Mouse (Mus musculus) MEL (cell line): ENCODE data around the gene Ifng.

Source experiments
- CTCF ChIP-seq, 3 experiments: IDR thresholded peaks in 2 of 3; conservative IDR thresholded peaks in 1 of 3; 2 replicates each; pipeline ENCODE4 v1.5.1; 2011 to 2012; ENCODE audit warnings: low read length in 3 of 3, low read depth in 2 of 3, mild to moderate bottlenecking in 2 of 3, improper control_type of control experiment in 1 of 3, inconsistent platforms in 1 of 3, mixed read lengths in 1 of 3, moderate library complexity in 1 of 3; ENCODE audit not compliant: control insufficient read depth in 1 of 3, insufficient read depth in 1 of 3, poor library complexity in 1 of 3, severe bottlenecking in 1 of 3
- EP300 ChIP-seq, 2 experiments: IDR thresholded peaks; 2 replicates each; pipeline ENCODE4 v1.6.1; 2011; ENCODE audit warnings: improper control_type of control experiment in 2 of 2, low read length in 2 of 2, low read depth in 1 of 2, mild to moderate bottlenecking in 1 of 2
- GATA1 ChIP-seq: IDR thresholded peaks from 2 replicates; pipeline ENCODE4 v1.6.1; 2011; ENCODE audit warnings: low read depth, low read length, improper control_type of control experiment
- JUND ChIP-seq: IDR thresholded peaks from 2 replicates; pipeline ENCODE4 v1.6.1; 2011; ENCODE audit warnings: low read depth, mild to moderate bottlenecking, improper control_type of control experiment, low read length
- MAX ChIP-seq: IDR thresholded peaks from 2 replicates; pipeline ENCODE4 v1.6.1; 2011; ENCODE audit warnings: low read length, improper control_type of control experiment
- MAZ ChIP-seq: IDR thresholded peaks from 2 replicates; pipeline ENCODE4 v1.6.1; 2012; ENCODE audit warnings: low read depth, mild to moderate bottlenecking, inconsistent platforms, low read length, improper control_type of control experiment
- NRF1 ChIP-seq: IDR thresholded peaks from 2 replicates; pipeline ENCODE4 v1.6.1; 2014; ENCODE audit warnings: low read depth, mild to moderate bottlenecking, inconsistent platforms, low read length, improper control_type of control experiment, moderate library complexity; ENCODE audit not compliant: poor library complexity, insufficient read depth, severe bottlenecking
- POLR2A ChIP-seq, 2 experiments: IDR thresholded peaks; 2 replicates each; pipeline ENCODE4 v1.6.1; 2011 to 2012; ENCODE audit warnings: low read length in 2 of 2, mild to moderate bottlenecking in 2 of 2, control low read depth in 1 of 2, improper control_type of control experiment in 1 of 2, low read depth in 1 of 2, moderate library complexity in 1 of 2; ENCODE audit not compliant: control insufficient read depth in 1 of 2, insufficient read depth in 1 of 2, poor library complexity in 1 of 2
- ZKSCAN1 ChIP-seq: IDR thresholded peaks from 2 replicates; pipeline ENCODE4 v1.6.1; 2012; ENCODE audit warnings: low read depth, mild to moderate bottlenecking, inconsistent platforms, low read length, improper control_type of control experiment, moderate library complexity

GRCm38 (mm10) chr10:118441898-118442297 is 1.1 kb downstream of the Ifng start:
- TF ChIP-seq EP300 (IDR thresholded peaks at IDR 0.05; ENCODE audit: low read depth in 1 of 2, low read length in 2 of 2) (no peak), POLR2A (IDR thresholded peaks at IDR 0.05; ENCODE audit: control insufficient read depth in 1 of 2, insufficient read depth in 1 of 2, low read depth in 1 of 2, low read length in 2 of 2, poor library complexity in 1 of 2) (no peak), MAZ (no peak), NRF1 (no peak), GATA1 (no peak), CTCF (IDR thresholded peaks at IDR 0.05 in 2 of 3, conservative IDR thresholded peaks at IDR 0.05 in 1 of 3; ENCODE audit: control insufficient read depth in 1 of 3, insufficient read depth in 1 of 3, low read depth in 2 of 3, low read length in 3 of 3, poor library complexity in 1 of 3, severe bottlenecking in 1 of 3) (no peak), ZKSCAN1 (no peak), MAX (no peak), JUND (no peak)
